Mouse (Mus musculus) adrenal gland, adult (tissue): ENCODE data around the gene Nrp1.

Experiments used
- DNase-seq, 2 experiments: peaks; one replicate each; pipeline ENCODE4 v3.0.0; 2022 to 2023; ENCODE audit warnings: low spot score in 1 of 2; ENCODE audit not compliant: inconsistent age in 2 of 2

Gene Nrp1

GRCm38 (mm10) chr8:128491126-128492067 lies 133.0 kb downstream of the Nrp1 start:
- DNase-seq = peak; percentile 62 to 93

- DNase-seq = no peak
Measured at GRCm38 (mm10) chr8:128493801-128494200, 135.4 kb downstream of the Nrp1 start.

- DNase-seq = no peak
Measured at GRCm38 (mm10) chr8:128498836-128499235, 140.4 kb downstream of the Nrp1 start.

- no peak for DNase-seq
Measured at GRCm38 (mm10) chr8:128504136-128504829, 145.9 kb downstream of the Nrp1 start.

- no peak for DNase-seq
Measured at GRCm38 (mm10) chr8:128505866-128506265, 147.5 kb downstream of the Nrp1 start.

- DNase-seq = no peak
Measured at GRCm38 (mm10) chr8:128508723-128509122, 150.3 kb downstream of the Nrp1 start.

- DNase-seq = no peak
Measured at GRCm38 (mm10) chr8:128511021-128511420, 152.6 kb downstream of the Nrp1 start.

- DNase-seq = no peak
Measured at GRCm38 (mm10) chr8:128511732-128512131, 153.3 kb downstream of the Nrp1 start.

GRCm38 (mm10) chr8:128516846-128517446 lies 158.5 kb downstream of the Nrp1 start:
- DNase-seq = no peak

- no peak for DNase-seq
Measured at GRCm38 (mm10) chr8:128517546-128518102, 159.2 kb downstream of the Nrp1 start.

- peak; percentile 8 to 58 for DNase-seq
Measured at GRCm38 (mm10) chr8:128519366-128519765, 161.0 kb downstream of the Nrp1 start.

- DNase-seq = peak in 1 of 2 experiments; percentile 43
Measured at GRCm38 (mm10) chr8:128523825-128524224, 165.4 kb downstream of the Nrp1 start.

GRCm38 (mm10) chr8:128525912-128526311 lies 167.5 kb downstream of the Nrp1 start:
- DNase-seq = no peak

- DNase-seq = no peak
Measured at GRCm38 (mm10) chr8:128528591-128529383, 170.4 kb downstream of the Nrp1 start.

GRCm38 (mm10) chr8:128534442-128534871 lies 176.1 kb downstream of the Nrp1 start:
- no peak for DNase-seq

GRCm38 (mm10) chr8:128535685-128536084 lies 177.3 kb downstream of the Nrp1 start:
- DNase-seq = no peak

- DNase-seq = no peak
Measured at GRCm38 (mm10) chr8:128538378-128538777, 180.0 kb downstream of the Nrp1 start.

GRCm38 (mm10) chr8:128541355-128542090 lies 183.1 kb downstream of the Nrp1 start:
- DNase-seq = no peak

GRCm38 (mm10) chr8:128544128-128544846 lies 185.9 kb downstream of the Nrp1 start:
- DNase-seq = no peak
